Mouse (Mus musculus): Measurements from ENCODE around the gene Hist1h3g.

The Hist1h3g gene

DNA sequence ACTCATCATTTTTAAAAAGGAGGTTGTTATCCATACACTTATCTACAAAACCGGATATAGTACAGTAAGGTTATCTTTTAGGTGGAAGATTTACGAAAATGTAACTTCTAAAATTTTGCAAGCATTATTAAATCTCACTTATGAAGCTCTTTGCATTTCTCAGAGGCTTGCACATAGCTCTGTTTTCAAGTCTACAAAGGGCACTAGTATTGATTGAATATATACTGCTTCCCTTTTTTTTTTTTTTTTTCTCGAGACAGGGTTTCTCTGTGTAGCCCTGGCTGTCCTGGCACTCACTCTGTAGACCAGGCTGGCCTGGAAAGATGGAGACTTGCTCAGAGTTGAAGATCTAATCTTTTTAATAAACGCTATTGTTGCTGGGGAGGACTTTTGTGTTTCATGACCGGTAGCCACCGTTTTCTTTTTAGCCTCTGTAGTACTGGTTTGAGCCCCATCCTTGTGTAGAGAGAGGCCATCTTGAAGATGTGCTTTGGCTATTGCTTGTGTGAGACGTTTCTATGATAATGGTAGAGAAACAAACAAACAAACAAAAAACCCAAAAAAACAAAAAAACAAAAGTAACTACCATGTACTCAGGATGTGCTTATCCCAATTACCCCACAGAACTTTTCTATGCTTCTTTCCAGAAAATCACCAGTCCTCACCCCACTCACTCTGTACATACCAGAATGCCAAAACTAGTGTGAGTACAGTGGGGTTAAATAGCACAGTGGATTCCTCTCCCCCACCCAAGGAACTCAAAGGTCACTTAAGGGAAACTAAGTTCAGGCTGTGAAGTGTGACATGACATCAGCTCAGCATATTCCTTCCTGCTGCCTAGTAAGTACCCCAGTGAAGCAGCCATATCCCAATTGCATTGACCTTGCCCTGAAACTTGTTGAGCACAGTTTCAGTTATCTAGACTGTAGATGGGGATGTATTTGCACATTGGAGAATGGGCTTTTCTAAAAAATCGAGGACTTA, 17.0 kb downstream of the Hist1h3g start:
- in situ Hi-C loops (cut with MboI; ENCODE audit: low sequenced_read_pairs): loop anchor here (25.0 kb wide), 1 partner anchor 1765 kb away; the partner anchor contains the start of genes Hist1h1b, Hist1h2an, Hist1h2bp and Hist1h3i

- in situ Hi-C loops (cut with MboI; ENCODE audit: low sequenced_read_pairs): loop anchor here (25.0 kb wide), 1 partner anchor 1766 kb away; the partner anchor contains the start of genes Hist1h1b, Hist1h2an, Hist1h2bp and Hist1h3i
Observed at GRCm38 (mm10) chr13:23552962-23553361, 17.7 kb downstream of the Hist1h3g start, which contains the start of gene Hist1h1d. Hist1h1d (plus strand) TSS chr13:23553262.

DNA sequence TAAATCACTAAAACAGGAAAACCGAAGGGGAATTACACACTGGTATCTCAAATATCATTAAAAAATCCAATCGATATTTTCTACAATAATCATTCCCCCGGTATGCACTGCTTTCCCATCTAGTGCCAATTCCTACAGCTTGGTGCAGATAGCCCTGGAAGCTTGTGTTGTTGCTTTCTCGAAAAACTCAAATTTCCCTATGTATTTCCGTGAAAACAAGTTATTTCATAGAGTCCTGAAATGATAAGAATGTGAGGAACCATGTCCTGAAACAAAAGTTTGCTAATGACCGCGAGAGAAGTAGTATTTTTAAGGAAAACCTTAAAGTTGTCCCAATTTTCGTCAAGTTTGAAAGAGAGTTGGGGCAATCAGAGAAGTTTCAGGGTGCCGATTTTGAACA, 19.2 kb downstream of the Hist1h3g start:
- in situ Hi-C loops (cut with MboI; ENCODE audit: low sequenced_read_pairs): loop anchor here (25.0 kb wide), 1 partner anchor 1767 kb away; the partner anchor contains the start of genes Hist1h1b, Hist1h2an, Hist1h2bp and Hist1h3i

- in situ Hi-C loops (cut with MboI; ENCODE audit: low sequenced_read_pairs): loop anchor here (25.0 kb wide), 1 partner anchor 1768 kb away; the partner anchor contains the start of genes Hist1h1b, Hist1h2an, Hist1h2bp and Hist1h3i
Observed at GRCm38 (mm10) chr13:23554925-23555838, 20.0 kb downstream of the Hist1h3g start.

GRCm38 (mm10) chr13:23555839-23556416, 20.7 kb downstream of the Hist1h3g start:
- in situ Hi-C loops (cut with MboI; ENCODE audit: low sequenced_read_pairs): loop anchor here (25.0 kb wide), 1 partner anchor 1769 kb away; the partner anchor contains the start of genes Hist1h1b, Hist1h2an, Hist1h2bp and Hist1h3i

GRCm38 (mm10) chr13:23556906-23557305, 21.7 kb downstream of the Hist1h3g start:
- in situ Hi-C loops (cut with MboI; ENCODE audit: low sequenced_read_pairs): loop anchor here (25.0 kb wide), 1 partner anchor 1770 kb away; the partner anchor contains the start of genes Hist1h1b, Hist1h2an, Hist1h2bp and Hist1h3i

GRCm38 (mm10) chr13:23560699-23561098, 25.5 kb downstream of the Hist1h3g start:
- in situ Hi-C loops (cut with MboI; ENCODE audit: low sequenced_read_pairs): loop anchor here (25.0 kb wide), 1 partner anchor 1773 kb away; the partner anchor contains the start of genes Hist1h1b, Hist1h2an, Hist1h2bp and Hist1h3i

DNA sequence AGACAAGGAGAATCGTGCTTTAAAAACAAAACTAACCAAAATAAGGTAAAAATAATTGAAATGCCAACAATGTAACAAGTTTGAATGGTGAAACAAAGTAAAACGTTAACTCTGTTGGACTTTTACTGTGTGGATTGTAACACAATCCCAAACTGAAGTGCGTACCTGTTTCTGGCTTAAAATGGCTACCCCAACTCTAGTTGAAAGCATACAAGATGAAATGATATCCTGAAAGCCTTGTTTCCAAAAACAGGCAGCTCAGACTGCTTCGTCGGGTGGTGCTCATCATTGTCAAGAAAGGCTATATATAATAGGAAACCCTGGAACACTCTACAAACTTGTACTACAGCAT, 26.3 kb downstream of the Hist1h3g start:
- in situ Hi-C loops (cut with MboI; ENCODE audit: low sequenced_read_pairs): loop anchor here (25.0 kb wide), 1 partner anchor 1774 kb away; the partner anchor contains the start of genes Hist1h1b, Hist1h2an, Hist1h2bp and Hist1h3i

GRCm38 (mm10) chr13:23561883-23562659, 26.8 kb downstream of the Hist1h3g start, which contains the start of gene Hist1h3e:
Hist1h3e (minus strand) TSS chr13:23562369.
- in situ Hi-C loops (cut with MboI; ENCODE audit: low sequenced_read_pairs): loop anchor here (25.0 kb wide), 1 partner anchor 1775 kb away; the partner anchor contains the start of genes Hist1h1b, Hist1h2an, Hist1h2bp and Hist1h3i

GRCm38 (mm10) chr13:23562699-23563462, 27.7 kb downstream of the Hist1h3g start:
- in situ Hi-C loops (cut with MboI; ENCODE audit: low sequenced_read_pairs): loop anchor here (25.0 kb wide), 1 partner anchor 1776 kb away; the partner anchor contains the start of genes Hist1h1b, Hist1h2an, Hist1h2bp and Hist1h3i

- in situ Hi-C loops (cut with MboI; ENCODE audit: low sequenced_read_pairs): loop anchor here (25.0 kb wide), 1 partner anchor 1777 kb away; the partner anchor contains the start of genes Hist1h1b, Hist1h2an, Hist1h2bp and Hist1h3i
Observed at GRCm38 (mm10) chr13:23564482-23564881, 29.3 kb downstream of the Hist1h3g start.

- in situ Hi-C loops (cut with MboI; ENCODE audit: low sequenced_read_pairs): loop anchor here (25.0 kb wide), 1 partner anchor 1783 kb away; the partner anchor contains the start of genes Hist1h1b, Hist1h2an, Hist1h2bp and Hist1h3i
Observed at GRCm38 (mm10) chr13:23570261-23571021, 35.2 kb downstream of the Hist1h3g start.

- in situ Hi-C loops (cut with MboI; ENCODE audit: low sequenced_read_pairs): loop anchor here (25.0 kb wide), 1 partner anchor 1784 kb away; the partner anchor contains the start of genes Hist1h1b, Hist1h2an, Hist1h2bp and Hist1h3i
Observed at GRCm38 (mm10) chr13:23571022-23571503, 35.8 kb downstream of the Hist1h3g start, which contains the start of the genes Hist1h2ae and Hist1h2bg. Hist1h2ae (minus strand) TSS chr13:23571220. Hist1h2bg (plus strand) TSS chr13:23571396.

- in situ Hi-C loops (cut with MboI; ENCODE audit: low sequenced_read_pairs): loop anchor here (25.0 kb wide), 1 partner anchor 1784 kb away; the partner anchor contains the start of genes Hist1h1b, Hist1h2an, Hist1h2bp and Hist1h3i
Observed at GRCm38 (mm10) chr13:23571504-23572217, 36.4 kb downstream of the Hist1h3g start.

DNA sequence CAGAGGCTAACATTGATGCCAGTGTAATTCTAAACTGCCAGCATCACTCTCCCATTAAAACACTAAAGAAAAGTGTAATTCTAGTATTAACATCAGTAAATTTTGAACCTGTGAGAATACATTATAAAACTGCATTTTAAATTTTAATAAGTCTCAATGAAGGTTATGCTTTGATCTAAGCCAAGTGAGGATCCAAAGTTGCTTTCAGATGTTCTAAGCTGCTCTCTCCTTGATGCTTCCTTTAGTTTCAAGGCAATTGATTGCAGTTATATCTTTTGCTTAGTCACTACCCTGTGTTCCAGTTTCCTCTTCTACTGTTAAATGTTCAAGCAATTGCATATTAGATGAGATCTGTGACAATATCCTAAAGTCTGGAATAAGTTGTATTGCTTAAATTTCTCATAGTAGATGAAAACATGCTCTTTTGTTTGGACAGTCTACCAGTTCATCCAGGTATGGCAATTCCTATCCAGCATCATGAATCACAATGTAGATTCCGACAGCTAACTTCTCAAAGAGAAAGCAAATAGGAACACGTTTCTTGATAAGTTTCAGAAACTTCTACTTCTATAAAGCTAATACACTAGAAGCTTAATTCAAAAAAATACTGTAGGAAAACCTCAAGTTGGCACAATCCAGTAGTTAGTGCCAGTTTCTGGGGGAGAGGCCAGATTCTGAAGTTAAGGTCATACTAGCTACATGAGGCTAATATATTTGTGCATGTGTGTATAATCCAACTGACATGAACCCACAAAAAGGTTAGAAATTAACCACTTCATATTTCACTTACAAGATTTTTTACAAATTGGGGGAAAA, 37.2 kb downstream of the Hist1h3g start:
- in situ Hi-C loops (cut with MboI; ENCODE audit: low sequenced_read_pairs): loop anchor here (25.0 kb wide), 1 partner anchor 1785 kb away; the partner anchor contains the start of genes Hist1h1b, Hist1h2an, Hist1h2bp and Hist1h3i
